Mouse (Mus musculus) naive thymus-derived CD4-positive, alpha-beta T cell, adult 5 months (primary cell): ENCODE measurements around the gene Atp7b. TPM values are rescaled to one million over a fixed set of nuclear protein-coding genes. Genes with fewer than 3 reads are reported as not detected.

Source experiments
- polyA plus RNA-seq: library from polyadenylated mRNA; unstranded; fragments of 100-300 nt; shearing (Covaris generic); gene quantifications from one replicate; pipeline ENCODE4 v1.2.1, GENCODE M21; 2017

Gene Atp7b
- 0.12 TPM for polyA plus RNA-seq

DNA sequence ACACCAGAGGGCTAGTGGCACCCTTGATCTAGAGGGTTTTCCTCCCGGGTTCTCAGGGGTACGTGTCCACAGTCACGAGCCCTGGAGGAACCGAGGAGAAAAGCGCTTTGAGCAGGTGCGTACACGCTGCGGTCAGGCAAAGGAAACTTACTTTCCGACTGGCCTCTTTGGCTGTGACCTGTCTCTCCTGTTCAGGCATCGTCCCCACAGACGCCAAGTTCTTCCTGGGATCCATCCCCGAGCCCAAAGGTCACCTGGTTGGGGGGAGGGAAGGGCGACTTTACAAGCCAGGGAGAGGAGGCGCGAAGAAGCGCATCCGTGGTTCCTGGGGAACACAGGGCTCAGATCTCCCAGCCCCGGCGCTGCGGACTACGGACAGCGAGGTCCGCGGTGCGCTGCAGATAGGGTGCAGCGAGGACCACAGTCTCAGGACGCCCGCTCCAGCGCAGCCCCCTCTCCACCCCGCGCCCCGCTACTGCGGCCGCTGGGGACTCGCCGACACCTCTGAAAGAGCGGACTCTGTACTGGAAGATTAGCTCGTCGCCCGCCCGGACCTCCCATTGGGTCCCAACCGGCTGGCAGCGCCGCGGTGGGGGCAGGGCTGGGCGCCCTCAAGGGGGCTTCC, at the start of gene Atp7b:
Atp7b (minus strand) TSS at position 485 of the 625 bp plus-strand sequence.

GRCm38 (mm10) chr8:22060446-22060889, 363 bp upstream of the Atp7b start, which contains the start of gene Alg11:
Gene Alg11, plus strand, starts transcription at chr8:22060721.

GRCm38 (mm10) chr8:21969475-21969874, 90.6 kb downstream of the Atp7b start, which contains the start of gene Ccdc70:
Gene Ccdc70, plus strand, starts transcription at chr8:21969775.

GRCm38 (mm10) chr8:21958414-21958813, 101.7 kb downstream of the Atp7b start, which contains the start of gene Fam90a1a:
Gene Fam90a1a, plus strand, starts transcription at chr8:21958714.

GRCm38 (mm10) chr8:21946462-21946861, 113.6 kb downstream of the Atp7b start, which contains the start of gene Defb13:
Gene Defb13, plus strand, starts transcription at chr8:21946762.

Other genes with a start within 250 kb of the Atp7b start
- gene Defb50, start 236.8 kb downstream of the Atp7b start, polyA plus RNA-seq: not detected
- not detected for gene Defb2, start 220.4 kb downstream of the Atp7b start, polyA plus RNA-seq
- gene Defb10, start 201.4 kb downstream of the Atp7b start, polyA plus RNA-seq: not detected
- gene Defb9, start 174.9 kb downstream of the Atp7b start, polyA plus RNA-seq: not detected
- gene Defb11, start 153.9 kb downstream of the Atp7b start, polyA plus RNA-seq: not detected
- gene Defb15, start 127.6 kb downstream of the Atp7b start, polyA plus RNA-seq: not detected
- gene Defb35, start 122.0 kb downstream of the Atp7b start, polyA plus RNA-seq: not detected
- not detected for gene Defb13, start 113.5 kb downstream of the Atp7b start, polyA plus RNA-seq
- gene Fam90a1a, start 101.6 kb downstream of the Atp7b start, polyA plus RNA-seq: not detected
- not detected for gene Ccdc70, start 90.5 kb downstream of the Atp7b start, polyA plus RNA-seq
- gene Alg11, start 416 bp upstream of the Atp7b start, polyA plus RNA-seq: 8.2 TPM
- gene Nek5, start 64.7 kb upstream of the Atp7b start, polyA plus RNA-seq: not detected
- gene Nek3, start 106.1 kb upstream of the Atp7b start, polyA plus RNA-seq: 5.5 TPM
- gene Ckap2, start 125.5 kb upstream of the Atp7b start, polyA plus RNA-seq: 0.92 TPM
- gene Vps36, start 132.5 kb upstream of the Atp7b start, polyA plus RNA-seq: 38.8 TPM
- gene Thsd1, start 167.0 kb upstream of the Atp7b start, polyA plus RNA-seq: 0.57 TPM
- not detected for gene Tpte, start 223.1 kb upstream of the Atp7b start, polyA plus RNA-seq